Mouse (Mus musculus) lung, adult 2 months (tissue): Measurements from ENCODE around the gene Ltbr.

Experiments
- CTCF ChIP-seq: fragments of 200-500 bp; IDR thresholded peaks from 2 replicates; pipeline ENCODE4 v1.5.1; 2011; ENCODE audit warnings: mild to moderate bottlenecking, low read length, control low read depth; ENCODE audit not compliant: insufficient read depth
- POLR2A ChIP-seq: fragments of 200-500 bp; IDR thresholded peaks from 2 replicates; pipeline ENCODE4 v1.6.1; 2011; ENCODE audit warnings: low read depth, mild to moderate bottlenecking, control low read depth, low read length, borderline replicate concordance; ENCODE audit errors: extremely low read depth

DNA sequence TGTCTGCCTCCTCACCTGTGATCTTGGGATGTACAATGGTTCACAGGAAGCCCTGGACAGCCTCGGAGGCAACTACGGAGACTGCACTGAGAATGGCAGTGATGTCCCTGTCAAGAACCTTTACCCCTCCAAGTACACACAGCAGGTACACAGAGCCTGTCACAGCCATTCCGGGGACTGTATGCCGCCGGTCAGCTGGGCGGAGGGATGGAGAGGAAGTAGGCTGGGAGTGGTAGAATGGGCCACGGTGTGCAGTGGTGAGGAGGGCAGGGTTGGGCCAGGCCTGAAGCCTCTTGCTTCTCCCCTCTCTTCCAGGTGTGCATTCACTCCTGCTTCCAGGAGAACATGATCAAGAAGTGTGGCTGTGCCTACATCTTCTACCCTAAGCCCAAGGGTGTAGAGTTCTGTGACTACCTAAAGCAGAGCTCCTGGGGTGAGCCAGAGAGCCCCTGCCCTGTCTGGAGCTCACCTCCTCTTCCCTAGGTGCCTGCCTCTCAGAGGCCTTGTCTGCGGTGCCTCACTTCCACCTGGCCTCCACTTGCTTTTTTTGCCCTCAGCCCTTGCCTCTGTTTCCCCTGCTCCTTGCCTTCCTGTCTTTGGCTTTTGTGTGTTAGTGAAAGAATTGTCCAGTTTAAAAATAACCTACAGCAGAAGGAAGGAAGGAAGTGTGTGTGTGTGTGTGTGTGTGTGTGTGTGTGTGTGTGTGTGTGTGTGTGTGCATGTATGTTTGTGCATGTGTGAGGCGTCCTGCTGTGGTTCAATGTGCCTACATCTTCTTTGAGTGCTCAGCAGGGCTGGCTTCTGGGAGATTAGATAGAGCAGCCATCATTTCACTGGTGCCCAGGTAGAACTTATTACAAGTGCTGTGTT is 25.3 kb upstream of the Ltbr start:
- TF ChIP-seq CTCF (no peak), POLR2A (no peak)
